ENCODE assay signal across 9 mouse cellular contexts in the genomic region with DNA sequence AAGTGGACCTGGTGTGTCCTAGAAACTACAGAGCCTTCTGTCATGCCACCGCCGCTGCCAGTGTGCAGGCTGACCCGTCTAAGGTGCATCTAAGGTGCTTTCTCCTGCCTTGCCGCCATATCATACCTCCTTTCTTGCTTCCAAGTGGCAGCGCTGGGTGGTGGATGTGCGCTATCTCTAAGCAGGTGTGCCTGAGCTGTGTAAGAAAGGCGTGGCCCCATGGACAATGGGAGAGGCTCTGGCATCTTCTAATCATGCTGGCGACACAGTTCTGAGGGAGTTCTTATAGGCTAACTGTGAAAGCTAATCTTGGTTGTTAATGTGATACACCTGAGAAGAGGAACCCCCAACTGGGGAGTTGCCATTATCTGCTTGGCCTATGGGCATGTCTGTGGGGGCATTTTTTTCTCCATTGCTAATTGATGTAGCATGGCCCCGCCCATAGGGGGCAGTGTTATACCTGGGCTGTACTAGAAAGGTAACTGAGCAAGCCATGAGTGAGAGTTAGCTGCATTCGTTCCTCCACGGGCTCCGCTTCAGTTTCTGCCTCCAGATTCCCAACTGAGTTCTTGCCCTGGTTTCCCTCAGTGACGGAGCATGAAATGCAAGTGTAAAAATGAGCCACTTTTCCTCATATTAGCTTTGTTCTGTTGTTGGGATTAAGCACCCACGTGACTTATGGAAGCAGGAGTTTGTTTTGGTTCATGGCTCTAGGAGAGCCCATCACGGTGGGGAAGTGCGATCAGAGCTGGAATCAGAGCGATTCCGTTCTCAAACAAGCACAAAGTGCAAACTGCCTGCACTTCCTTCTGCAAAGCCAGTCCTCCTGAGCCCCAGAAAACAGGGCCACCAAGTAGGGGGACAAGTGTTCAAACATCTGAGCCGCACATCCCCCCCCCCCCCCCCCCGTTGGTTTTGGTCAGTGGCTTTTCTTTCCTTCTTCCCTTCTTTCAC. TPM values are rescaled to one million over a fixed set of nuclear protein-coding genes. Genes with fewer than 3 reads are reported as not detected.
A peak's percentile ranks its signal among the peaks of the same experiment; 100 is the strongest.
DNase-seq lines count a peak whose midpoint lies in the region; ATAC-seq lines count a peak whose summit lies in the region.
"Had no signal": no experiment of that assay in that cellular context is flagged by ENCODE, and none has a peak within 500 bp of the region (broad histone marks: within the 10 kb centered on the region; RNA-seq: fewer than 3 reads in every experiment).

No protein-coding gene starts in this region.

- H3K9ac ChIP-seq in forebrain, embryonic 16.5 days (replicated peaks; ENCODE audit: low read depth, low read length), result no peak overlapping the region
- no peak overlapping the region for H3K9ac ChIP-seq in kidney, embryonic 14.5 days (ENCODE audit: low read depth, low read length)

- H3K4me2 ChIP-seq in forebrain, embryonic 16.5 days (ENCODE audit: low read length), result peak overlapping the region; percentile 26
- H3K4me2 ChIP-seq in kidney, embryonic 14.5 days (replicated peaks; ENCODE audit: low read depth, low read length), result peak overlapping the region; percentile 21; the same call in 1 of the 2 replicates

- peak; percentile 29 for DNase-seq in gastrocnemius, adult 18-20 months (ENCODE audit: low spot score)
- DNase-seq in gastrocnemius, postnatal 4 days (ENCODE audit: low spot score in 2 of 2), result no peak
- DNase-seq in lung, postnatal 25 days (ENCODE audit: low spot score), result peak; percentile 37
- peak; percentile 44 for DNase-seq in thymus, postnatal 4 days
- DNase-seq in cerebellum, adult 9-11 months, result no peak

- H3K27ac ChIP-seq in forebrain, embryonic 16.5 days (ENCODE audit: low read length), result no peak overlapping the region
- no peak overlapping the region for H3K27ac ChIP-seq in kidney, embryonic 14.5 days (ENCODE audit: low read depth, low read length)

- no peaks in the 10 kb centered on the region for H3K9me3 ChIP-seq in forebrain, embryonic 16.5 days (ENCODE audit: control insufficient read depth, low read length)
- no peaks in the 10 kb centered on the region for H3K9me3 ChIP-seq in kidney, embryonic 14.5 days (ENCODE audit: control insufficient read depth, low read length)

- H3K4me1 ChIP-seq in forebrain, embryonic 16.5 days (replicated peaks; ENCODE audit: control insufficient read depth, insufficient read depth, low read length), result no peaks in the 10 kb centered on the region; the same call in 1 of the 2 replicates
- H3K4me1 ChIP-seq in kidney, embryonic 14.5 days (ENCODE audit: control insufficient read depth, insufficient read depth, low read length), result no peaks in the 10 kb centered on the region

- H3K36me3 ChIP-seq in forebrain, embryonic 16.5 days (ENCODE audit: control insufficient read depth, insufficient read depth), result no peaks in the 10 kb centered on the region
- no peaks in the 10 kb centered on the region for H3K36me3 ChIP-seq in kidney, embryonic 14.5 days (ENCODE audit: control insufficient read depth, insufficient read depth, low read length)
- H3K36me3 ChIP-seq: G1E had no signal

- no peak overlapping the region for H3K4me3 ChIP-seq in forebrain, embryonic 16.5 days (replicated peaks; ENCODE audit: low read length)
- no peak overlapping the region for H3K4me3 ChIP-seq in kidney, embryonic 14.5 days (ENCODE audit: low read length)

- ATAC-seq in activated CD4-positive, CD25-positive, alpha-beta regulatory T cell, adult 4 months, result peak; percentile 77
- ATAC-seq in forebrain, embryonic 16.5 days, result no peak
- no peak for ATAC-seq in kidney, embryonic 14.5 days (ENCODE audit: low FRiP score, low TSS enrichment)

- 49% methylated on average over 18 of the region's 20 CpGs for WGBS in forebrain, embryonic 16.5 days
- 58% methylated on average over 20 of the region's 20 CpGs for WGBS in kidney, embryonic 14.5 days

- H3K27me3 ChIP-seq in forebrain, embryonic 16.5 days (replicated peaks; ENCODE audit: control insufficient read depth, insufficient read depth, low read length), result no peaks in the 10 kb centered on the region
- no peaks in the 10 kb centered on the region for H3K27me3 ChIP-seq in kidney, embryonic 14.5 days (ENCODE audit: control insufficient read depth, insufficient read depth, low read length)

RNA-seq across cellular contexts. Expression of a gene that starts 31.2 kb away (rescaled TPM):
- total RNA-seq in gastrocnemius, adult 18-20 months (2021), result 1 to 10 TPM; 1.4 to 1.8 TPM
- total RNA-seq in gastrocnemius, postnatal 4 days (2021), result 1 to 10 TPM; 3.0 to 3.5 TPM
- polyA plus RNA-seq in activated CD4-positive, CD25-positive, alpha-beta regulatory T cell, adult 4 months (2017; shearing (Covaris generic)), result 1 to 10 TPM; 3.2 to 4.3 TPM
- 3.3 TPM in 2 replicates for polyA plus RNA-seq in forebrain, embryonic 16.5 days (2015; fragmentation: Nextera tagmentation; extraction: Ambion mirVana)
- 2.6 and 3.6 TPM in 2 replicates for polyA plus RNA-seq in kidney, embryonic 14.5 days (2014; fragmentation: Nextera tagmentation; extraction: Ambion mirVana)

Comparison
In these comparisons a context has a peak if more than half of its experiments do, and no peak if none do; other contexts are left out.
1. DNase-seq: peak in gastrocnemius, adult 18-20 months (single experiment), lung, postnatal 25 days (single experiment) and thymus, postnatal 4 days (single experiment); none in gastrocnemius, postnatal 4 days (0 of 2) and cerebellum, adult 9-11 months (single experiment).